Mouse (Mus musculus) ovary, postnatal 14 days (tissue): Measurements from ENCODE around the gene Arl16.
A peak's percentile ranks its signal among the peaks of the same experiment; 100 is the strongest.

Source experiments
- DNase-seq: peaks from one replicate; pipeline ENCODE4 v3.0.0; 2022; ENCODE audit warnings: low spot score

Gene Arl16

DNA sequence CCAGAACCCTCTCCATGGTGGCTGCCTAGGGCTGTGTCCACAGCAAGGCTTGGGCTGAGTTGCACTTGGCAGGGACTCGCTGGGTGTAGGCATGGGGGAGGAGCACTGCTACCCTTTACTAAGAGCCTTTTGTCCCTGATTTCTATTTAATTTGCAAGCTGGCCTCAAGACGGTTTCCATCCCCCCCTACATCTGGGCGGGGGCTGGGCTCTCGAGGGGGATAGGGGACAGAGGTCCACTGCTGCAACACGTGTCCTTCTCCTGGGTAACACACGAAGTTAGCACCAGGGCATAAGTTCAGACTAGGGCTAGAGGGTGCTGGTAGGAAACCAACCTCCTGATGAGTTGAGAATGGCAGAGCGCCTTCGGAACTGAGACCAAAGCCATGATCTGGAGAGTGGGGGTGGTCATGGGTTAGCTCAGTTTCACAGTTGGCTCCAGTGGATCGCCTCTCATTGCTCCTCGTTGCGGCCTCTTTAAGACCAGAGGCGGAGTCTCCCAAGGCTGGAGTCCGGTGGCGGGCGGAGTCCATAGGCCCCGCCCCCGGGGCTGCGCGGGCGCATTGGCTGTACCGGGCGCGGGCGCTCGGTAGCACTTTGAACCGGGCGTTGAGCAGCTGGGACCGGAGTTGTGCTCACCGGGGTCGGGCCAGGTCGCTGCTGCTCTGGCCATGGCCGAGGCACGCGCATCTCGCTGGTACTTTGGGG lies 24.1 kb upstream of the Arl16 start, which contains the start of gene Slc25a10:
Gene Slc25a10 (plus strand): TSS at position 524 of the 707 bp plus-strand sequence.
- peak; percentile 76 for DNase-seq

DNA sequence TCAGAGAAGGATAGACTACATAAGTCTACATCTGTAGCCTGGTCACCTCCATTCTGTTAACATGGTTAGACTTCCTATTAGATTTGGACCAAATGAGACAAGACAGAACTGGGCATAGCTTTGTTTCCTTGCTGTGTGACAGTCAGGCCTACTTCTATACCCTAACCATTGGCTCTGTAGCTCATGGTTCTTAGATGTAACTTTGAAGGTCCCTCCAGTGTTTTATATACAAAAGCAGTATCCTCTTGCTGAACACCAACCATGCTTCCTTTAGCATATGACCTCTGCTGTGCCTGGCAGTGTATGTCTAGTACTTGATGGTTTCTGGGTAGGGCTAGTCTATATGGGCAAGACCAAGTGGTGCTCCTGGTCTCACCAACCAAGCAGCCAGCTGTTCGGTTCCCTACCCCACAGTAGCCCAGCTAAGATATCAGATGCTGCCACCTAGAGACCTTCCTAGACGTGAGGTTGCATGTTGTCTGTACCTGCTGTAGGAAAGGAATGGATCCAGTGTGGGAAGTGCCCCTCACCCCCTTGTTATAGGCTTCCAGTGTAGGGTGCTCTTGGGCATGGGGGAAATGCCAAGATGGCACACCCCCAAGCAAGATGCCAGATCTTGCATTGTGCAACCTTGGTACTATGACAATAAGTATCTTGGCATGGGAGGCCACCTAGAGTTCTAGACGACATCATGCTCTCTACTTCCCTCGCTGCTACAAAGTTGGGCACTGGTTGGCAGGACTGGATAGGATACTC lies 23.1 kb upstream of the Arl16 start:
- DNase-seq: no peak

DNA sequence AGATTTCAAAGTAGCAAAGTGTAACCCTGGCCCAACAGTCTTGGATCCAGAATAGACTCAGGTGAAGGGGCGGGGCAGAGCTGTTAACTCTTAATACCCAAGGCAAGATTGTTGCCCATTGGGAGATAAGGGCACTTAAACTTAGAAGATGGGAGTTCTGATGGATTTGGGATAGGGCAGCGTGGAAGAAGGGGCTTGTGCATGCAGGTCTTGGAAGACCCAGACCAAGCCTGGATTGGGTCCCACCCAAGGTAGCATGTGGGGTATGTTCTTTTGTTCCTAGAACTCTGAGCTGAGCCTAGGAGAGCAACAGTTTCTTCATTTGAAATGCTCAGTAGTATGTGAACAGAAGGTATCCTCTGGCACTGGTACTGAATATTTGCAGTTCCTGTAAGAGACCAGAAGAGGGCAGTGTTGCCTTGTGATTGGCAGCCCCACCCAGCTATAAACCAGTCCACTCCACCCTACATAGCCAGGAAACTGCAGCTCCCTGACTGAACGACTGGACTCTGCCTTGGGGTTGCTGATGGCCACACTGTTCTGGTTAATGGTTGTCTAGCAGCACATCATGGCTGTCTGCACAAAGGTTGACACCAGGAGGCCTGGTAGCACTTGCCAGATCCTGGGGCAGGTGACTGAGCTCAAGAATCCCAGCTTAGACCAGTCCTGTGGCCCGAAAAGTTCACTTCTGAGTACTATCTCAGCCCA lies 21.8 kb upstream of the Arl16 start:
- no peak for DNase-seq

DNA sequence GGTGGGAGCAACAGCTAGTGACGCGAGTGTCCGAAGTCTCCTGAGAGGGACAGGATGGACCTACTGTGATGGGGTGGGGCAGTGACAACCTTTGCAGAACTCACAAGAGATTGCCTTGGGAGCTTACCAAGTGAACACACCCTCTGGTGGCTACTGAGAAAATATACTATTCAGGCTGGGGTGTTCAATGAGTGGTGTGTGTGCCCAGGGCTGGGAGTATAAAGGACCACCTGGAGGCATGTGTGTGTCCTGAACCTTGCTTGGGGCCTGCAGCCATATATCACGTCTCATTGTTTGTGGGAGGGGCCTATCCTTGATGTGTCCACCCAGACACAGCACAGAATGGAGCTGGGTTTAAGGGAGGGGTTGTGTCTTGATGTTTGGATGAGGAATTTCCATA lies 21.1 kb upstream of the Arl16 start:
- no peak for DNase-seq

DNA sequence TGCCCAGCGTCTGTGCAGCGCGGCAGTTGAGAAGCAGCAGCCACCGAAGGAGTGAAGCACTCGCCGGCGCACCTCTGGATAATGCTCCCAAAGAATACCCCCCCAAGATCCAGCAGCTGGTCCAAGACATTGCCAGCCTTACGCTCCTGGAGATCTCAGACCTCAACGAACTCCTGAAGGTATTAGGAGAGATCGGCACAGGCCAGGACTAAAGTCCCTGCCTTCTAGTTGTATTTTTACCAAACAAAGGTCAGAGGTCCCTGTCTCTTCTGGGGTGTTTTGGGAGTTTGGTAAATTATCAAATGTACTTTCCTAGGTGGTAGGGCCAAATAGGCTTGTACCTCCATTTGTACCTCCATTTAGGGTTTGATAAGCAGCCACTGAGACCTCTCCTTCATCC lies 17.8 kb upstream of the Arl16 start:
- no peak for DNase-seq

DNA sequence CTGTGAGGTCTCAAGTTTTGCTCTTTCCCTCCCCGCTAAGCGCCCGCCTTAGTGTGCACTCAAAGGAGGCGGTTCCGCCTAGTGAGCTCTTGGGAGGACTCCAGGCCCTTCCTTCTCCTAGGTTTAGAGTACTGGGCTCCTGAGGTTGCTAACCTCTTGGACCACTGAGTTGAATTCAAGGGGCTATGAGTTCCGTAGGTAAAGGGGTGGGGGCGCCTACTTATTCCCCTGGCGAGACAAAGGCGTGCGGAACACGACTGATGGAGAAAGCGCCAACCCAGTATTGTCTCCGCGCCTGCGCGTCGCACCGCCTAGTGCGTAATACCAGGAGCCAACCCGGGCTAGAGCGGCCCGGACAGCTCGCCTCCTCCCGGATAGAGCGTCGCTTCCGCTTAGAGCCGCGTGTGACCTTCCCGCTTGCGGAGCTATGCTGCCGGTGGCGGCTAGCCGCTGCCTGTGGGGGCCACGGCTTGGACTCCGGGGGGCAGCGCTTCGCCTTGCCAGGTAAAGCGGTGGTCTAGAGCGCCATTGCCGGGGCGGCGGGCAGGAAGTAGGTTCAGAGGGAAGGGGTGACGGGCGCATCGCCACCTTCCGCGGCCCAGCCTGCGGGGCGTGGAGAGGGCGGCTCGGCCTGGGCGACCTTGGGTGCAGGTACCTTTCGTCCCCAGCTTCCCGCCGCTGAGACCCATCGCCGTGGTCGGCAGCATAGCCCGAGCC lies 17.0 kb upstream of the Arl16 start, which contains the start of gene Mrpl12:
Gene Mrpl12 (plus strand): TSS at position 349 of the 717 bp plus-strand sequence.
- DNase-seq: peak; percentile 78

DNA sequence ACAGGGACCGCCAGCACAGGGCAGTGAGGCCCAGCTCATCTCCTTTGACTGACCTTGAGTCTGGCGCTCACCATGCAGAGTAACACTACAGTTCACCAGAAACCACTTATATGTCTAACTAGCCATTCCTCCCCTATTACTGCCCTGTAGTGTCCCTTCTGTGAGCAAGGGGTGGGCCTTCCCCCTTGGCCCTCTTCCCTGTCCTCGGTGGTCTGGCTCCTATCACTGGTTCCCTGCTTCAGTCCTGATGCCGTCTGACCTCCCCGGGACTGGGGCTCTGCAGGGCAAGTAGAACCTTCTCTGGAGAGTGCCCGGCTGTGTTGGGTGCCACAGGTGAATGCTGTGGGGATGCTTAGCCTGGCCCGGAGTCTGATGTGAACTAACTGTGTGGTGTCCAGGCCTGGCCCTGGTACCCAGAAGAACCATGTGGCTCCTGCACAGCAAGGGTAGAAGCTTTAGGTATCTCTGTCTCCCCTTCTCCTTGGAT lies 16.1 kb upstream of the Arl16 start:
- DNase-seq: no peak

DNA sequence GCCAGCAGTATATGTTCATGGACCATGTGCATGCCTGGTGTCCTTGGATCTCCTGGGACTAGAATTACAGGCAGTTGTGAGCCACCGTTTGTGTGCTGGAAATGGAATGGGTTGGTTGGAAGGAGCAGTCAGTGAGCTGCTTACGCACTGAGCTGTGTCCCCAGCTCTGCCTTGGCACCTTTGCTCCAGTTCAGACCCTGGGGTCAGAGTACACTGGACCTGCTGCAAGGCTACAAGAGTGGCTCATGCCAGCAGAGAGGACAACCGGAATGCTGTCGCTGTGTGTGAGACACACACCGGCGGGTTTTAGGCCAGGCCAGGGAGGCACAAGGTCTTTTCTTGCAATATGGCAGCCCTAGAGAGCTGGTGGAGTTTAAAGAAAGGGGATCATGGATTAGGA lies 4.6 kb upstream of the Arl16 start:
- DNase-seq: no peak

DNA sequence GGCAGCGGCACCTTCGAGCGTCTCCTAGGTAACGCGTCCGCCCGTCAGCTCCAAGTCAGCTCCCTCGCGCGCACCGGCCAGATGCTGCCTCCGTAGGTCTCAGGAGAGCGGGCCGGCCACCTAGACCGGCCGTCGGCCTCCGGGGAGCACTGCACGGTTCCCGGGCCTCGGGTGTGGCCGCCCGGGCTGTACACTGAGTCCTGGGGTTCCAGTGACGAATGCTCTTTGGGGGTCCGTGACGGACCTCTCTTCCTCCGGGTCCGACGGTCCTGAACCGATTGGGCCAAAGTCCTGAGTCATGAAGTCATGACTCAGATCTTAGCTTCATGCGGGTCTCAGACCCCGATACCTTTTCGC lies 307 bp upstream of the Arl16 start:
- DNase-seq: no peak

DNA sequence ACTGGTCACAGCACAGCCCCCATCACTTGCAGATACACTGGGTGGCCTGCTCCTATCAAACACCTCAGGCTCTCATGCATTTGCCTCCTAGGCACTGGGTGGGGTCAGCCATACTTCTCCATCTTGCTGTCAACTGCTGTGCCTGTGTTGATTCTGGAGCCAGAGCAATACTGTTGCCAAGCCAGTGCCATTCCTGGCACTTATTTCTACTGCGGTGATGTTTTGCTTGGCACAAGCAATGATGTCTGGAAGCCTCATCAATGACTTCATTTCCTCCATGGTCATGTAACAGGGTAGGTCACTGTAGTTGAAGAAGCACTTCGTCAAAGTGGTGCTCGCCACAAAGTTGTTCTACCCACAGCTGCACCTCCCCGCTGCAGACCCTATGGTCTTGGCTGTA lies 1.9 kb downstream of the Arl16 start:
- no peak for DNase-seq

DNA sequence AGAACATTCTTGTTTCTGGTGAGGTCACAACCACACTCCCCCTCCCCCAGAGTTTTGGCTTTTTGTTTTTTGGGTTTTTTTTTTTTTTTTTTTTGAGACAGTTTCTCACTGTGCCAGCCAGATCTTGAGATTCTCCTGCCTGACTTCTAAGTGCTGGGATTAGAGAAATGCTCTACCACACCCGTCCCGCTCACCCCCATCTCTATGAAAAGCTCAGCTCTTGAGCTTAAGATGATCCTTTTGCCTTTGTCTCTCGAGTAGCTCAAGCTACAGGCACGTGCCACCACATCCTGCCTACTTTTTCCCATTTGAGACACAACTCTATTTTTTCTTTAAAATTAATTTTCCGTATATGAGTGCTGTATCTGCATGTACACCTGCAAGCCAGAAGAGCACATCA lies 3.0 kb downstream of the Arl16 start:
- no peak for DNase-seq

DNA sequence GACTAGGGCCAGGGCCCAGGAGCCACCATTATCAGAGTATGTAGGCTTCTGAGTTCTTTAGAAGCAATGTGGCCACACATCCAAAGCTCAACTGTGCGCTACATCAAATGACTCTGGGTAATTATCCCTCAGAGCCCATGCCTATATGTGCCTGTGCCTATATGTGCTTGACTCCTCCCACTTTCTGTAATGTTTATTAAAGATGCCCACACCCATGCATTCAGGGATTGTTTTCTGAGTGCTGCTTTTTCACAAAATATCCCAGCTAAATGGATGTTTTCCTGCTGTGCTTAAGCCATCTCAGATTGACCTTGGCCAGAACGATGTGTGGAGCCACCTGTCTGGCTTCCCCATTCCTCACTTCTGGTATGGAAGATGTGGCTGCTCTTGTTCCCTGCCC lies 3.9 kb downstream of the Arl16 start:
- no peak for DNase-seq

DNA sequence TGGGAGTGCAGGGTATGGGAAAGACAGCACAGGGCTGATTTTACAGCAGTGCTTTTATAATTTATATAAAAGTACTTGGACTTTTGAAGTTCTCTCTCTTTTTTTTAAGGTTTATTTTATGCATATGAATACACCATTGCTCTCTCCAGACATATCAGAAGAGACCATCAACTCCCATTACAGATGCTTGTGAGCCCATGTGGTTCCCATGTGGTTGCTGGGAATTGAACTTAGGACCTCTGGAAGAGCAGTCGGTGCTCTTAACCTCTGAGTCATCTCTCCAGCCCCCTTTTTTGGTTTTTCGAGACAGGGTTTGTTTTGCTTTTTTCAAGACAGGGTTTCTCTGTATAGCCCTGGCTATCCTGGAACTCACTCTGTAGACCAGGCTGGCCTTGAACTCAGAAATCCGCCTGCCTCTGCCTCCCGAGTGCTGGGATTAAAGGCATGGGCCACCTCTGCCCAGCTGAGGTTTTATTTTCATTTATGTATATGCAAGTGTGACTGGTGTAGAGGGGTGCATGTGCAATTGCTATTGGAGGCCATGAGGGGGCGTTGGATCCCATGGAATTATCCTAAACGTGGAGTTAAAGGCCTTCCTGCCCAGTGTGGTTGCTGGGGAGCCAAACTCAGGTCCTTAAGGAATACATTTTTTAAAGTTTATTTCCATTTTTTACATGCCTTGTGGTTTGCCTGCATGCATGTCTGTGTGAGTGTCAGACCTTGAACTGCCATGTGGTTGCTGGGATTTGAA lies 8.4 kb downstream of the Arl16 start:
- no peak for DNase-seq

DNA sequence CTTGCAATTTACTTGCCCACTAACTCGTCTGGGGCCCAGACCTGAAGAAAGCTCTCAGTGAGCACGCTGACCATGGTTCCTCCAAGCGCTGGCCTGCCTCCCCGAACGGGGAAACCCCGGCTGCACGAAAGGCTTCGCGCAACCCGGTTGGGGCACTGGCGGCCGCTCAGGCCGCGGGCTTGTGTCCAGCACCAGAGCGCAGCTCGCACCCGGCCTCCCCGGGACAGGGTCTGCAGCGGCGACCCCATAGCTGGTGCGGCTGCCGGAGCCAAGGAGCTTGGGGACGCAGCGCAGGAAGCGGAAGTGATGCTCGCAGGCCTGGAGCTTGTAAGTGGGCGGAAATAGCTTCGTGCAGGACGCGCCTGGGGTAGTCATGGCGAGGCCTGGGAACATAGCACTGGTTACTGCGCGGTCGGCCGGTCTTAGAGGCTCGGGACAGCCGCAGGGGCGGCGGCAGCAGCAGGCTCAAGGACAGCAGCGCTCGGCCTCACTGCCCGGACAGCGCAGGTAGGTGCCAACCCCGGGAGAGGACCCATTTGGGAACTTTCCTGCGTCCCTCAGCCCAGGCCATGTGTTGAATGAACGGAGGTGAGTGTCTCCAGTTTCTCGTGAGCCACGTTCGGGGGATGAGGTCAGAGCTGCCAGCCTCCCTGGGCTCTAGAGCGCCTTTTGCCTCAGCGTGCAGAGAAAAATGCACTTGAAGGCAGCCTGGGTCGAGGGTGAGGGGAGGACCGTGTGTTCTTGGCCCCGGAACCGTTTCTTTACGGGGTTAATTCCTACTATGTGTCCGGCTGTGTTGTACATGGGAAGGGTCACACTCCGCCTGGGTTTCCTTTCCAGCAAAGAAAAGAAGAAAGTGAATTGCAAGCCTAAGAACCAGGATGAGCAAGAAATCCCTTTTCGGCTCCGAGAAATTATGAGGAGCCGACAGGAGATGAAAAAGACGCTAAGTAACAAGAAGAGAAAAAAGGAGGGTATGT lies 9.3 kb downstream of the Arl16 start, which contains the start of the genes Oxld1 and Ccdc137:
Gene Oxld1 (minus strand): TSS at position 297 of the 980 bp plus-strand sequence.
Gene Ccdc137 (plus strand): TSS at position 344 of the 980 bp plus-strand sequence.
- peak; percentile 58 for DNase-seq

DNA sequence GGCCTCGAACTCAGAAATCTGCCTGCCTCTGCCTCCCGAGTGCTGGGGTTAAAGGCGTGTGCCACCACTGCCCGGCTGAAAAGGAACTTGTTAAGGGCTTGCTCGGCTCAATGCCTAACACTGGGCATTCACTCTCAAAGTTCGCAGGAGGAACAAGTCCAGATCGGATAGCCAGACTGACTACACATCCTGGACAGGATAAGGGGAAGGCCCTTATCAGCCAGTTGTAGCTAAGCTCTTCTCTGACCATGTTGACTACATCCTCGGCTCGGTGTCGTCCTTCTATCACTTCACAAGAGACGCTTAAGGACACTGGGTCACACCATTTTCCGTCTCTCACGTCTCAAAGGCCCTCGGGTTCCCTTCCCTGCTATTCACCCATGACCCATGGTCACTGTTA lies 10.0 kb downstream of the Arl16 start:
- no peak for DNase-seq

DNA sequence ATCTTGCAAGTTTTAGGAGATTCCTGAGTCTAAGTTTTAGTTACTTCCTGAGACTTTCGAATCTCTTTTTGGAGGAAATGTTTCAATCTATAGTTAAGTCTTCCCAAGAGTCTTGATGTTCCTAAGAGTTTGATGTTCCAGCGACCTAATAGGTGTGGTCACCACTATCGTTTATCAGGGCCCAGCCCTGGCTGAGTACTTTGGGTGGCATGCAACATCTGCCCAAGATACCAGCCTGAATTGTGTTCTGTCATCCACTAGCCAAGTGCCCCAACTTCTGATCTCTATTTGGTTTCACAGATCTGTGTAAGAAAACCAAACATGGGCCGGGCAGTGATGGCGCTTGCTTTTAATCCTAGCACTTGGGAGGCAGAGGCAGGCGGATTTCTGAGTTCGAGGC lies 12.0 kb downstream of the Arl16 start:
- no peak for DNase-seq

DNA sequence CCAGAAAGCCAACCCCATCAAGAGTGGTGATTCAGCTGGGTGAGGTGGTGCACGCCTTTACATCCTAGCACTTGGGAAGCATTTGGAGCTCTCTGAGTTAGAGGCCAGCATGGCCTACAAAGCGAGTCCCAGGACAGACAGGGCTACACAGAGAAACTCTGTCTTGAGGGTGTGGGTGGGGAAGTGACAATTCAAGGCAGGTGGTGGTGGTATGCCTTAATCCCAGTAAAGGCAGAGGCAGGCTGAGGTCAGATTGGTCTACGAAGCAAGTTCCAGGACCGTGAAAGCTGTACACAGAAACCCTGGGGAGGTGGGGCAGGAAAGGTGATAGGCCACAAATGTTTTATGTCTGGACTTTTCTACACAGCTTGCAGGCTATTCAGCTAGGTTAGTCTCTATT lies 12.4 kb downstream of the Arl16 start:
- DNase-seq: no peak

DNA sequence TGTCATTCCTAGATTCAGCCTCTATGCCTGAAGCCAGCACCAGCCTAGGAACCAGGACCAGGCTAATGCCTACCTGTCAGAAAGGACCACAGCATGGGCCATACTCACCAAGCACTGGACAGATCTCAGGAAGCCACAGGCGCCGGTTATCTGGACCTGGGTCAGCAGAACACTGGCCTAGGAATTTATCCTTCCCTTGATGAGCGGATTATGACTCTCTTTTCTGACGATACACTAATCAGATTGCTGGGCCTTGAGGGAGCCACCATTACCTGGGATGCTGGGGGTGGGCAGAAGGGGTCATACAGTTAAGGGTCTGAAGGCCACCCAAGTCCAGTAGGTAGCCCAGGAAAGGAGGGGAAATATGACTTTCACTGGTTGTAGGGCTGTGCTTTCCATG lies 14.1 kb downstream of the Arl16 start, which contains the start of gene Pde6g:
Gene Pde6g (minus strand): TSS at position 195 of the 400 bp plus-strand sequence.
- DNase-seq: no peak

DNA sequence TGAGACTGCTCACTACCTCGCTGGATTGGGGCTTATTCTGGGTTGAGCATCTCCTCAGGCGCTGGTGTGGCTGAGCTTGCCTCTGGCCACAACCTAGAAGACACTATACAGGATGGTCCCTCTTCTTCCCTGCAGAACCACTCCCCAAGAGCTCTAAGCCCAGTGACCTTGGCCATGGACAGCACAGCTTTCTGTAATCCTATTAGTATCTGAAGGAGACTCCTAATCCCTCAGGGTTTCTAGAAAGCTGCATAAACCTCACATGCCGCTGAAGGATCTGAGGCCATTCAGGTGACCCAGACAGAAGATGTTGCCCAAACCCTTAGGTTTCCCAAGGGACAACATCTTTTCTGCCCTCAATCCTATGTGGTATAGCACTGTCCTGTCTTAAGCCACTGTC lies 15.2 kb downstream of the Arl16 start:
- DNase-seq: no peak

DNA sequence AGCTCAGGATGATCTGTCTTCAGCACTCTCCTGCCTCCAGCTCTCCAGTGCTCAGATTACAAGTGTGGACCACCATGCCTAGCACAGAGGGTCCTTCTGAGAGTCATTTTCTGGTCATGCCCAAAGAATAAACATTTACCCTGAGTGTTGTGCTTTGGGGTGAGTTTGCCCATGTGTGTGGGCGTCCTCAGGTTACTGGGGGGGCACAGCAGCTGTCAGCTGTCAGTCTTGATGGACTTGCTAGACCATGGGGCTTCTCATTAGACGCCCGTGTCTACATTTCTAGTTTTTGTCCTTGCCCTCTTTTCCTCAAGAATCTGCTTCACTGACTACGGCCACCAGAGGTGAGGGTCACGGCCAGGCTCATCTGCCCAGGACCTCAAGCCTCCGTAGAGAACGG lies 20.2 kb downstream of the Arl16 start:
- no peak for DNase-seq
